Mouse (Mus musculus) embryonic stem cell, embryonic (primary cell): ENCODE measurements around the gene Tbc1d13.

ENCODE experiments used
- CTCF ChIA-PET, 4 experiments: fragments of 300-600 bp in 2 of 4; fragments of 350-600 bp in 2 of 4; sonication (Branson Sonifier 250); formaldehyde crosslinking; loops; one replicate each; lab custom pipeline; 2022; ENCODE audit warnings: inconsistent platforms in 2 of 4; lab: Charles Lee
- POLR2A ChIA-PET, 4 experiments: fragments of 300-600 bp in 2 of 4; fragments of 350-600 bp in 2 of 4; sonication (Branson Sonifier 250); formaldehyde crosslinking; loops; one replicate each; lab custom pipeline; 2022; ENCODE audit warnings: antibody characterized with exemption in 4 of 4, inconsistent platforms in 1 of 4; lab: Charles Lee

Gene Tbc1d13

DNA sequence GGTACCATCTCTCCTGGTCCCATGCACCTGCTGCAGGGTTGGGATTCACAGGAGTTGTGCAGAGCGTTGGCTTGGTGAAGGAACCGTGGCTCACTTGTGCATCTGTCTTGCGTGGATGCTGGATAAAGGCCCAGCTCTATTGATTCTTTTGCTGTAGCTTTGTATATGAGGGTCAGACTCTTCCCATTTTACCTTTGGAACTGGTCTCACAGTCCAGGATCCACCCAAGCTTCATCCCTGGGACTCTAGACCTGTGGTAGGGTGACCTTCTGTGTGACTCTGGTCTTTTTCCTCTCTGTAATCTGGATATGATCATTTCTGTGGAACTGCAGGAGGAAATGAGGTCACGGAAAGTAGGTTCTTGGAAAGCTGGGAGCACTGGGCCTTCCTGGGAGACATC is 10.9 kb downstream of the Tbc1d13 start:
- CTCF ChIA-PET = interaction anchor here in 2 of 4 experiments (0.5 to 1.3 kb wide), 3 partner anchors 9 to 21 kb away, joined by 3 to 6 read pairs (median 3); no protein-coding TSS in a partner anchor
- POLR2A ChIA-PET = interaction anchor here (0.7 to 17.7 kb wide), 22 partner anchors 8 to 192 kb away, joined by 3 to 393 read pairs (median 6); partner anchors contain the start of genes Tbc1d13 (in 2 of the 4), Zer1 (in 2 of the 4), Endog (in 1 of the 4) and Phyhd1 (in 1 of the 4)

DNA sequence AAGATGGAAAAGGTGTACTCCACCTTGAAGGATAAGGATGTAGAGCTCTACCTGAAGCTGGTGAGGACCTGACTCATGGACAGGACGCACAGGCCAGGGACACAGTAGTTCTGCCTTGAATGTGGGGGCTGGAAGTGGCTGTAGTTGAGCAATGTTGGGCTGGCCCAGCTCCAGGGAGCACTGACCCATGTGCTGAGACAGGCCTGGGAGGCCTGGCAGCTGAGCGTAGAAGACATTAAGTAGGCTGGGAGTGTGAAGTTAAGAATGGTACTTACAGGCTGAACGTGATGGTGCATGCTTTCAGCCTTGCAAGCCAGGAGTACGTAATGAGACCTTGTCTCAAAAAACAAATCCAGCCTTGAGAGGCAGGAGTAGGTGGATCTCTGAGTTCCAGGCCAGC is 13.9 kb downstream of the Tbc1d13 start:
- CTCF ChIA-PET = interaction anchor here in 3 of 4 experiments (0.7 to 1.8 kb wide), 4 partner anchors 14 to 140 kb away, joined by 3 to 9 read pairs (median 4); no protein-coding TSS in a partner anchor
- POLR2A ChIA-PET = interaction anchor here (0.6 to 17.7 kb wide), 24 partner anchors 8 to 1876 kb away, joined by 3 to 393 read pairs (median 5); partner anchors contain the start of genes Tbc1d13 (in 3 of the 4), Endog (in 2 of the 4), Spout1 (in 1 of the 4) and Zer1 (in 1 of the 4)

GRCm38 (mm10) chr2:30151840-30152239 is 18.3 kb downstream of the Tbc1d13 start:
- ChIA-PET POLR2A (interaction anchor here (0.6 to 17.7 kb wide), 22 partner anchors 9 to 316 kb away, joined by 3 to 393 read pairs (median 7); partner anchors contain the start of genes Tbc1d13 (in 3 of the 4), Endog (in 2 of the 4), Spout1 (in 1 of the 4) and Zer1 (in 1 of the 4)), CTCF (interaction anchor here in 2 of 4 experiments (0.5 to 1.2 kb wide), 2 partner anchors 43 to 112 kb away, joined by 3 to 7 read pairs; no protein-coding TSS in a partner anchor)

- POLR2A ChIA-PET = interaction anchor here in 3 of 4 experiments (1.1 to 17.7 kb wide), 19 partner anchors 8 to 90 kb away, joined by 3 to 393 read pairs (median 9); partner anchors contain the start of genes Tbc1d13 (in 2 of the 3), Endog (in 1 of the 3), Kyat1 (in 1 of the 3) and Spout1 (in 1 of the 3)
- CTCF ChIA-PET = interaction anchor here in 2 of 4 experiments (1.1 to 1.2 kb wide), 2 partner anchors 9 to 44 kb away, joined by 3 to 6 read pairs; no protein-coding TSS in a partner anchor
Measured at GRCm38 (mm10) chr2:30152616-30153015, 19.1 kb downstream of the Tbc1d13 start.

GRCm38 (mm10) chr2:30159871-30160270 is 26.3 kb downstream of the Tbc1d13 start:
- ChIA-PET CTCF (interaction anchor here in 1 of 4 experiments (1.2 kb wide), 1 partner anchor 61 kb away, joined by 3 read pairs; no protein-coding TSS in a partner anchor), POLR2A (interaction anchor here in 3 of 4 experiments (0.8 to 4.2 kb wide), 18 partner anchors 9 to 256 kb away, joined by 3 to 17 read pairs (median 4); partner anchors contain the start of genes Endog (in 2 of the 3), Tbc1d13 (in 2 of the 3), Kyat1 (in 1 of the 3) and Spout1 (in 1 of the 3))

- POLR2A ChIA-PET = interaction anchor here (0.5 to 3.1 kb wide), 45 partner anchors 9 to 1078 kb away, joined by 3 to 16 read pairs (median 4); partner anchors contain the start of genes Spout1 (in 3 of the 4), Endog (in 2 of the 4), Zer1 (in 2 of the 4) and Tbc1d13 (in 1 of the 4)
Measured at GRCm38 (mm10) chr2:30161809-30162208, 28.3 kb downstream of the Tbc1d13 start.

DNA sequence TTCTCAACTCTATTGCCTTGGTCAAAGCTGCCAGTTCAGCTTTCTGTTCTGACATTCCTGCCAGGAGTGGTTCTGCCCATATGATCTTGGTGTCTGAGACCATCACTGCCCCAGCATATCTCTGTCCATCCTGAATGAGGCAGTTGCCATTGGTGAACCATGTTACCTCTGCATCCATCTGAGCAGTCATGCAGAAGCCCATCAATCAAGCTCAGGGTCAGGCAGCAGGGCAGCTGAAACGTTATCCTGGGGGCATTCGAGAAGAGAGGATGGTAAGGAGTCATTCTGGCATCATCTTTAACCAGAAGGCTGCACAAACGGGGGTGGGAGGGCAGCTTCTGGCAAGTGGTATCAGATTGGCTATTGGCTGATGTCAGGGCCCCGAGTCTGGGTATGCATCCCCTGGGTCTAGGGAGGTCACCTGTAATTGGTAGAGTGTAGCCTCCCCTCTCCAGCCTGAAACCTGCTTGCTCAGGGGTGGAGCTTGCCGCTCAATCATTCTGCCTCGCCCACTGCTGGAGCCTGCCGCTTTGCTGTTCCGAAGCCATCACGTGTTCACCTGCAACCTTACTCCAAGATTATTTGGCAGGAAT is 30.9 kb downstream of the Tbc1d13 start:
- ChIA-PET CTCF (interaction anchor here (0.6 to 1.9 kb wide), 5 partner anchors 14 to 818 kb away, joined by 3 to 5 read pairs (median 3); partner anchors contain the start of gene Spout1 (in 1 of the 4)), POLR2A (interaction anchor here in 2 of 4 experiments (0.8 to 3.1 kb wide), 15 partner anchors 8 to 101 kb away, joined by 3 to 16 read pairs (median 4); partner anchors contain the start of genes Endog (in 1 of the 2), Kyat1 (in 1 of the 2), Phyhd1 (in 1 of the 2) and Spout1 (in 1 of the 2))

More at GRCm38 (mm10) chr2:30161809-30162208, 28.3 kb downstream of the Tbc1d13 start:
- CTCF ChIA-PET = interaction anchor here (0.5 to 3.1 kb wide), 76 partner anchors 9 to 1923 kb away, joined by 3 to 25 read pairs (median 4); partner anchors contain the start of genes Endog (in 4 of the 4), Spout1 (in 2 of the 4), Zer1 (in 2 of the 4) and Fam78a (in 1 of the 4)

DNA sequence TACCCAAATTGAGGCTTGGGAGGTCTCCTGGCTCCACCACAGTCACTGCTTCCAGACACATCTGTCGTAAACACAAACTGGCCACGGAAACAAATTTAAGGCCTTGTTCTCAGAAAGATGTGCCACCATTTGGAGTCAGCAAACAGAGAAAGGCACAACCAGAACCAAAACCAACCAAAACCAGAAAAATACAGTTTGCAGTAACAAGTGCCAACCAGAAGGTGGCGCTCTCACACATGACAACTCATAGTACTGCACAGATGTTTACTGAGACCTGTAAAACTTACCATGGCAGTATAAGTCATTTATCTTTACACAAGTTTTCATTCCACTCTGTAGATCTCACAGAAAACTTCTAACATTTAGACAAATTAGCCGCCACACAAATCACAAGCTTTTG is 33.1 kb downstream of the Tbc1d13 start:
- ChIA-PET POLR2A (interaction anchor here in 2 of 4 experiments (0.6 to 1.1 kb wide), 4 partner anchors 17 to 202 kb away, joined by 3 to 5 read pairs (median 4); no protein-coding TSS in a partner anchor), CTCF (interaction anchor here (0.5 to 1.1 kb wide), 4 partner anchors 10 to 36 kb away, joined by 3 to 5 read pairs (median 4); partner anchors contain the start of gene Spout1 (in 1 of the 4))

GRCm38 (mm10) chr2:30171371-30171996 is 37.9 kb downstream of the Tbc1d13 start, which contains the start of gene Endog:
Gene Endog, plus strand, starts transcription at chr2:30171493.
- CTCF ChIA-PET = interaction anchor here (0.5 to 3.6 kb wide), 15 partner anchors 9 to 234 kb away, joined by 3 to 19 read pairs (median 4); partner anchors contain the start of genes Kyat1 (in 1 of the 4) and Pkn3 (in 1 of the 4)
- POLR2A ChIA-PET = interaction anchor here (0.5 to 10.3 kb wide), 115 partner anchors 8 to 636 kb away, joined by 3 to 102 read pairs (median 4); partner anchors contain the start of genes Tbc1d13 (in 4 of the 4), Kyat1 (in 3 of the 4), Phyhd1 (in 3 of the 4) and Zdhhc12 (in 2 of the 4)

GRCm38 (mm10) chr2:30171997-30172382 is 38.4 kb downstream of the Tbc1d13 start:
- ChIA-PET POLR2A (interaction anchor here (0.5 to 10.3 kb wide), 69 partner anchors 8 to 635 kb away, joined by 3 to 102 read pairs (median 5); partner anchors contain the start of genes Tbc1d13 (in 4 of the 4), Kyat1 (in 3 of the 4), Phyhd1 (in 2 of the 4) and Zdhhc12 (in 2 of the 4)), CTCF (interaction anchor here (0.6 to 3.6 kb wide), 10 partner anchors 10 to 233 kb away, joined by 3 to 19 read pairs (median 4); partner anchors contain the start of gene Kyat1 (in 1 of the 4))

GRCm38 (mm10) chr2:30173541-30174240 is 40.1 kb downstream of the Tbc1d13 start:
- ChIA-PET POLR2A (interaction anchor here in 3 of 4 experiments (0.6 to 10.3 kb wide), 31 partner anchors 9 to 190 kb away, joined by 3 to 102 read pairs (median 6); partner anchors contain the start of genes Kyat1 (in 2 of the 3), Tbc1d13 (in 2 of the 3), Miga2 (in 1 of the 3) and Phyhd1 (in 1 of the 3)), CTCF (interaction anchor here in 3 of 4 experiments (0.5 to 3.6 kb wide), 6 partner anchors 12 to 99 kb away, joined by 3 to 19 read pairs (median 4); partner anchors contain the start of gene Pkn3 (in 1 of the 3))

DNA sequence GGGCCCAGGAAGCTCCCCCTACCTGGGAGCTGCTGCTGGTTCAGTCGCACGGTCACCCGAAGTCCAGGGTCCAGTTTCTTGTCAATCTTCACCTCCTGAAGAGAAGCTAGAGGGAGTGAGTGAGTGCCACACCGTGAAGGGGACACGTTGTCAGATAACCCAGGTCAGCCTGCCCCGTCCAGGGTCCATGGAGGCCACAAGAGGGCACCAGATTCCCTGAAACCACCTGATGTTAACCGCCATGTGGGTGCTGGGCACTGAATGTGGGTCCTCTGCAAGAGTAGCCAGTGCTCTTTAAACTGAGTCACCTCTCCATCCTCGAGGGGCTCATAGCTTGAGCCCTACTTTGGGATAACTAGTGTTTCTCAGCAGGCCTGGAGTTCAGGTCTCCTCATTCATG is 42.4 kb downstream of the Tbc1d13 start:
- POLR2A ChIA-PET = interaction anchor here in 2 of 4 experiments (0.9 to 10.3 kb wide), 15 partner anchors 9 to 88 kb away, joined by 3 to 102 read pairs (median 4); partner anchors contain the start of genes Kyat1 (in 2 of the 2) and Tbc1d13 (in 1 of the 2)

GRCm38 (mm10) chr2:30176561-30176960 is 43.0 kb downstream of the Tbc1d13 start:
- ChIA-PET CTCF (interaction anchor here in 3 of 4 experiments (0.6 to 2.2 kb wide), 7 partner anchors 9 to 178 kb away, joined by 3 to 6 read pairs (median 3); no protein-coding TSS in a partner anchor), POLR2A (interaction anchor here in 3 of 4 experiments (0.6 to 10.3 kb wide), 12 partner anchors 11 to 1056 kb away, joined by 3 to 102 read pairs (median 6); partner anchors contain the start of genes Kyat1 (in 1 of the 3), Phyhd1 (in 1 of the 3) and Tbc1d13 (in 1 of the 3))

More for the DNA sequence above, 42.4 kb downstream of the Tbc1d13 start:
- CTCF ChIA-PET = interaction anchor here (0.6 to 2.2 kb wide), 8 partner anchors 9 to 125 kb away, joined by 3 to 6 read pairs (median 3); no protein-coding TSS in a partner anchor

DNA sequence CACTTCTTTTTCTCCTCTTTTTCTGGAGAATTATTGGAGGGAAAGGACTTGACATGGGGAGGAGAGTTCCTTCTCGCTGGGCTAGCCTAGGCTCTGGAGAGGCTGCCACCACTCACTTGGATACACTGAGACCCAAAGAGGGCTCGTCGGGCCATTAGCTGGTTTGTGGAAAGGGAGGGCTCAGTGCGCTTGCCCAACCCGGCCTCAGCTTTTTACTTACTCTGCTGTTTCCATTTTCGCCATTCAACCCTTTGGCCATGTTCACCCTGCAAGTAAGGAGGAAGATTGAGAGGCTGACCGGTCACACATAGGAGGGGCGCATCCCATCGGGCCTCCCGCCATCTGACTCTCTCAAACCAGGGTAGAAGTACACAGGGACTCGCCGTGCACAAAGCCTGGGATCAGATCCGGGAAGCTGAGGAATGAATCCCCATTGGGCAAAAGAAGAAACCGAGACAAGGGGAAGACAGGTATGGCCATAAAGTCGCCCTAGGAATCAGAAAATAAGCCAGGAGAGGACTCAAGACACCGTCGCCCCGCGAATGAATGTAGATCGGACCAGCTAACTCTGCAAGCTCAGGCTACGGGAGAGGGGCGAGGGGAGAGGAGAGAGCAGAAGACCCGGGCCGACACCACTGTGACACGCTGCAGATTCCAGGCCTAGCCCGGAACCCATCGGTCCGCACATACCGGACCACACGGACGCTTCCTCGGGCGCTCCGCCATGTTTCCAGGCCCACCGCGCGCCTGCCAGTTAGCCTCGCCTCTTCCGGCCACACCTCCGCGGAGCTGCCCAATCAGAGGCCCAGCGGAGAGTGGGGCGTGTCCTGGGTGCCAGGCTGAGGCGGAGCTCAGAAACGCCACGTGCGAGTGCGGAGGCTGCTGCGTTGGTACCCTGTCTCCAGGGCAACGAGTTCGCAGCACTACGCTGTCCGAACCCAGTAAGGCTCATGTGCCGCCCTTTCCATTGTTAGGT is 44.4 kb downstream of the Tbc1d13 start, which contains the start of gene Spout1:
TSS of gene Spout1 (minus strand) at position 760 of the 976 bp plus-strand sequence.
- ChIA-PET POLR2A (interaction anchor here (0.6 to 10.3 kb wide), 76 partner anchors 9 to 1054 kb away, joined by 3 to 102 read pairs (median 4); partner anchors contain the start of genes Kyat1 (in 3 of the 4), Phyhd1 (in 3 of the 4), Ier5l (in 2 of the 4) and Tbc1d13 (in 2 of the 4)), CTCF (interaction anchor here (0.5 to 2.2 kb wide), 25 partner anchors 11 to 186 kb away, joined by 3 to 19 read pairs (median 4); partner anchors contain the start of genes Kyat1 (in 2 of the 4), Lrrc8a (in 1 of the 4), Miga2 (in 1 of the 4) and Zdhhc12 (in 1 of the 4))
